Mouse (Mus musculus): ENCODE measurements at regions not wholly inside any gene's neighbourhood (a gene's known extent, or its start where the extent isn't known, plus 50 kb on each side); places are given as distances from the start of the nearest gene placed in this dataset.
A peak's percentile ranks its signal among the peaks of the same experiment; 100 is the strongest.
"Not testable (repeated sequence)": the region's sequence is repeated elsewhere in the genome, so short reads cannot be mapped to it uniquely, and the experiment has no call there.

DNA sequence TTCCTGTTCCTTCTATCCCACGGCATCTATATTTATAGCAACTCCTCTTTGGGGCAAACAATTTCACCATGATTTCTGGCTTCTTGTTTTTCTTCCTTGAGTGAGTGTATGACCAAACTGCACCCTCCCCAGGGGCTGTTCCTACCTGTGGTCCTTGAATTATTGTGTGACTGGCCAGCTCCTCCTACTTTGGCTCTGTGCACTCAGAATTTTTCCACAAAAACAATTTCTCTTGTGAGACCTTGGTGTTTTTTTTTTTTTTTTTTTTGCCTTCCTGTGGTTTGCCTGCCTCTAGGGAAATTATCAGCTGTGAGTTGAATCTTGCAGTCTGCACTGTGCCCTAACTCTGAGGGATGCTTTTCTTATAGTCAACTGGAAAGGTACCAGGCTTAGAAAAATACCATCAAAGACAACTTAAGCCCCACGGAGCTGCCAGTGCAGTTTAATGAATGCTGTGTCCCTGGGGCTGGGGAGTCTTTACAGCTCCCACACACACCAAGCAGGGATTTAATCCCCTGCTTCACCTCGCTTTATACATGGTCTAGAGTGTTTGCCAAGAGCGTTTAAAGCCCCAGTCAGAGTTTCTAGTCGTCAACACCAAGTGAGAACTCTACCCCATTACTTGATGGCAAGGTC, 216.2 kb upstream of the Sesn3 start:
- peak; percentile 75 for DNase-seq (ENCODE audit: low read depth)

DNA sequence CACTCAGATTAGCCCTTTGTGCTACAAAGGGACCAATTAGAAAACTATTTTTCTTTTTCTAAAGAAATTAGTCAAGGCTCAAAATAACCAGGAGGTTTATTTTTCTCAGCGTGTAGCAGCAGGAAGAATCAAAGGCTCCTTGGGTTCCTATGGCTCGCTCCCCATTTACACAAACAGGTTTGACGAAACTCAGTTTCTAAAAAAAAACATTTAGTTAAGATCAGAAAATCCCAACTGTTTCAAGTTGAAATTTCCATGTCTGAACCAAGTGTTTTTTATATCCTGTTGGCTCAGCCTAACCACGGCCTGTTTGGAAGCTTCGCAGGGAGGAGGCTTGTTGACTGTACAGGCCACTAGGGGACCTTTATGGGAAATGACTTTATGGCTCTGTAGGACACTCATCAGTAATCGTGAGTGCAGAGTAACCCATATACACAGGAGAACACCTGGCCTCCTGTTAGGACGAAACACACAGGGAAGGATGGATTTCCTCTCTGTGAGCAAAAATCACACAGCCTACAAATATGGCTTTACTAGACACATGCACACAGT, 215.6 kb upstream of the Sesn3 start:
- DNase-seq (ENCODE audit: low read depth) = no peak

DNA sequence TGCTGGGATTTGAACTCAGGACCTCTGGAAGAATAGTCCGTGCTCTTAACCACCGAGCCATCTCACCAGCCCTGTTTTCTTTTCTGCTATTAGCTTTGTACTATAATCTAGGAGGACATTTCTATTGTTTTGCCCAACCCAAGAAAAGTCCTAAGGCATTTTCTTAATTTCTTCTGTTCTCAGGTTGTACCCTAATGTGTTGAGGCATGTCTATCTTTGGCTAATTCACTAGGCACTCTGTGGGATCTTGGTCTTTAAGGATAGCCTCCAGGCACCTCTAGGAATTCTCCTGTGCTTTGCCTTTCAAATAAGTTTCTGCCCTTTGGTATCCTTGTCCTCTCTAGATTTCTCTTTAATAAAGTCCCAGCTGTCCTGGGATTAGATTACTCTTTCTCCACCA, 214.6 kb upstream of the Sesn3 start:
- DNase-seq (ENCODE audit: low read depth) = no peak

DNA sequence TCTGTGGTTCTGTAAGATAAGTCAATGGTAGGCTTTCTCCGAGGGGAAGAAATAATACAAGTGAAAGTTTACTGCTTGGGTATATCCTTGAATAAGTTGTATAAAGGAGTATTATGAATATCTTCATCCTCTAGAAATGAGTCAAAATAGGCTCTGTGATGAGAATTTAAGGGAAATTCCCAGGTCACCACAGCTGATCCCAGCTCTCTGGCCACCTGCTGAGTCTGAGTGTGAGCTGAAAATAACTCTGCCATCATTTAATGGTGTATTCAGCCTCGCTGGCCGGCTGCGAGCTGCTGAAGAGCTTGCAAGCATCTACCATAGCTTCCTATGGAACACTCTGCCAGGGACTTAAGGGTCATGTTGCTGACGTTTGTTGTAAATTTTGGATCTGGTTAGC, 213.5 kb upstream of the Sesn3 start:
- no peak for DNase-seq (ENCODE audit: low read depth)

- no peak for DNase-seq (ENCODE audit: low read depth)
Measured at GRCm38 (mm10) chr9:14061840-14062239, 213.0 kb upstream of the Sesn3 start.

DNA sequence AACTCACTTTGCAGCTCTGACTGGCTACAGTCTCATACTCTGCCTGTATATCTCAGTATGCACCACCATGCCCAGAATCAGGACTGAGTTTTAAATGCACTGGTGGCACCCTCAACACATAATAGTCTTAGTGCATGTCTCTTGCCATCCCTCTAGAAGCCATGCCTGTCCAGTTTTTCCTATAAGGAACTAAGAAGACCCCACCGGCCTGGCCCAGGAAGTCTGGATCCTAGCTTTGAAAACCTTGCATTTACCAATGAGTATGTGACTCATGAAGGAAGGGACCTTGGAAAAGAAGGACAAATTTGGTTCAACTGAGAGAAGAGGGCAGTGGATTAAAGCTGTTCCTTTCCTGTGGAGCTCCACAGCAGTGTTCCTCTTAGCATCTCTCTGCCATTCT, 212.2 kb upstream of the Sesn3 start:
- no peak for DNase-seq (ENCODE audit: low read depth)

GRCm38 (mm10) chr9:14066741-14067140, 208.1 kb upstream of the Sesn3 start:
- not testable (repeated sequence) for DNase-seq (ENCODE audit: low read depth)

- no peak for DNase-seq (ENCODE audit: low read depth)
Measured at GRCm38 (mm10) chr9:14069076-14069475, 205.8 kb upstream of the Sesn3 start.

DNA sequence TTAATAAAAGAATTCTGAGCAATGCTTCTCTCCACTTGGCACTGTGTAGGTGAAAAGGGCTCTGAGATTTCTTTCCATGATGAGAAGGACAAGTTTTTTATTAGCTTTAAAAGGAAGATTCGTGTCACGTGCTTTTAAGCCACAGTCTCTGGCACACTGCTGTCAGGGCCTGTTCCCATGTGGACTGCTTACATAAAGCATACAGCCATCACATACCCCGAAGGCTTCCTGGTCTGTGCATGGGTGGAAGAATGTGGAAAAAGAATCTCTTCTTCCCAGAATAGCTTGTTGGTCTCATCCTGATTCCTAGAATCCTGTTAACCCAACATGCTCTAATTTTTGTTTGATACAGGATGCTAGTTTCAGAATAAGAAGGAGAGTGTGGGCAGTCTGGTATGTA, 205.1 kb upstream of the Sesn3 start:
- no peak for DNase-seq (ENCODE audit: low read depth)

- DNase-seq (ENCODE audit: low read depth) = no peak
Measured at GRCm38 (mm10) chr9:14071728-14072127, 203.1 kb upstream of the Sesn3 start.

GRCm38 (mm10) chr9:14072950-14073349, 201.9 kb upstream of the Sesn3 start:
- DNase-seq (ENCODE audit: low read depth) = no peak

DNA sequence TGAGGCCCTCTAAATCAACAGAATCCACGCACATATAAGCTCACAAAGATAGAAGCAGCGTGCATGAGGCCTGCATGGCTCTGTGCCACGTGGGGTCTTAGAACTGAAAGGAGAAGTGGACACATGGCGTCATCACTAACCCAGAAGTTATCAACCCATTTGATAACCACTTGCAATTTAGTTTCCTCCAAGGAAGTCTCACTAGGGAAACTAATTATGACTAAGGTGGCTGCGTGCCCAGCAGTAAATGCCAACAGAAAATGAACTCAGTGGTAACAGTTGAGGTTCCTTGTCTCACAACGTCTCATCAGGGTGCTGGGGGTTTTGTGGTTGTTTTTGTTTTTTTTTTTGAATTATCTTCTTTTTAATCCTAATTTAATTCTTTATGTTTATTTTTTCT, 200.6 kb upstream of the Sesn3 start:
- no peak for DNase-seq (ENCODE audit: low read depth)

DNA sequence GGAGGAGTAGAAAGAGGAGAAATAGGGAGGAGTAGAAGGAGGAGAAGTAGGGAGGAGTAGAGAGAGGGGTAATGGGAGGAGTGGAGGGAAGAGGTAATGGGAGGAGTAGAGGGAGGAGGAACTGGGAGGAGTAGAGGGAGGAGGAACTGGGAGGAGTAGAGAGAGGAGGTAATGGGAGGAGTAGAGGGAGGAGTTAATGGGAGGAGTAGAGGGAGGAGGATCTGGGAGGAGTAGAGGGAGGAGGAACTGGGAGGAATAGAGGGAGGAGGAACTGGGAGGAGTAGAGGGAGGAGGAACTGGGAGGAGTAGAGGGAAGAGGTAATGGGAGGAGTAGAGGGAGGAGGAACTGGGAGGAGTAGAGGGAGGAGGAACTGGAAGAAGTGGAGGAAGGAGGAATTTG, 200.0 kb upstream of the Sesn3 start:
- DNase-seq (ENCODE audit: low read depth) = not testable (repeated sequence)

- no peak for DNase-seq (ENCODE audit: low read depth)
Measured at GRCm38 (mm10) chr9:14075452-14075851, 199.4 kb upstream of the Sesn3 start.

- DNase-seq (ENCODE audit: low read depth) = no peak
Measured at GRCm38 (mm10) chr9:14075868-14076267, 199.0 kb upstream of the Sesn3 start.

DNA sequence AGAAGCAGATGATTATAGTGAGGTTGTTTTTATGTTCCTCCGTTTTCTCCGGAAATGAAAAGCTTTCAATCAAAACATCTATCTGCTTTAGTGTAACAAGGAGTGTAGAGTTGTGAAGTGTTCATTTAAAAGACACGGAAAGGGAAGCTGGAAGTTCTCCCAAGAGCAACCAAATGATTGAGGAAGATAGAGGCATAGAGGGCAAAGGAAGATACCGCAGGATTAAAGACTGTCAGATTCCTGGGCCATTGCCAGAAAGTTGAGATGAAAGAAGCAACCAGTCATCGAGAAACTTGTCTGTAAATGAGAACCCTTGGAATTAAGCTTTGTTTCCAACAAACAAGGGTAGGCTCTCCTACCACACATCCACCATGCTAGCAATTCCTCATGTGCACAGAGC, 198.1 kb upstream of the Sesn3 start:
- no peak for DNase-seq (ENCODE audit: low read depth)

DNA sequence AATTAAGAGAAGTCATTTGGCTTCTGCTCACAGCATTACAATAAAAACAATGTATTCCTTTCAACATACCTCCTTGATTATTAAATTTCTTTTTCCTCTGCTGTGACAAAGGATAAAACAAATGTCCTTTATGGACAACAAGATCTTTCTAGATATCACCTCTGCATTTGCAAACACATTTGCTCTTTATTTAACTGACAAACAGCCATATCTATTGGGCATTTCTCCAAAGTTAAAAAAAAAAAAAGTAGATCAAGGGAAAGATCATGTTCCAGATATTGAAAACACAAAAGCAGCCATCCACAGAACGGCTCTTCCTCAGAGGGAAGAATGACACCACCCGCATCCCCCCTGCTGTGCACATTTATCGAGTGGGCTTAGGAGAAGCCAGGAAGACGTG, 193.7 kb upstream of the Sesn3 start:
- no peak for DNase-seq (ENCODE audit: low read depth)

DNA sequence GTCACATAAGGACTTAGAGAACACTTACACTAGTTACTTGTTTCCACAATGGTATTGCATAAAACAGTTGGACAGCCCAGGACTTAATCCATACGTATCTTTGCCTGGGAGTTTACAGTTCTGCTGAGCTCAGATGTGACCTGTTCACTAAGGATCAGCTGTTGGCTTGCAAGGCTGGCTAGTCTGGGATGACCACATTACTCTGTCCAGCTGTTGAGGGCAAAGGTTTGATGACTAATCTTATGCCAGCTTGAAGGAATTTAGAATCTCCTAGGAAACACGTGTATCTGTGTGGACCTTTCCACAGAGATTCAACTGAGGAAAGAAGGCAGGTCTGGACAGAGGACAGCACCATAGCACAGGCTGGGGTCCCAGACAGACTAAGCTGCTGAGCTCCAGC, 188.7 kb upstream of the Sesn3 start:
- no peak for DNase-seq (ENCODE audit: low read depth)

DNA sequence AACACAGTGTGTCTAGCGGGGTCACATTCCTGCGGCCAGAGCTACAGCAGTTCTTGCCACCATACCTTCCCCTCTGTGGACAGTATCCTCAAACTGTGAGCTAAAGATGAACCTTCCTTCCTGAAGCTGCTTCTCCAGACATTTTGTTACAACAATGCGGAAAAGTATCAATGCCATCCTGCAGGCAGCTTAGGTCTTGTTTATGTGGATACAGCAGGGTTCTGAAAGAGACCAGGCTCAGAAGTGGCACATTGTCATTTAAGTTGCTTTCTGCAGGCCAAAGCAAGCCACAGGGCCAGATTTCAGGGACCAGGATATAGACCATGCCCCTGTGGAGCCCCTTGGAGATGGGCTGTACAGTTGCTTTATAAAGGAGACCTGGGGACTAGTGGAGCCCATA, 188.3 kb upstream of the Sesn3 start:
- no peak for DNase-seq (ENCODE audit: low read depth)

GRCm38 (mm10) chr9:14087874-14088273, 187.0 kb upstream of the Sesn3 start:
- DNase-seq (ENCODE audit: low read depth) = no peak

- DNase-seq (ENCODE audit: low read depth) = peak; percentile 80
Measured at GRCm38 (mm10) chr9:14089791-14090256, 185.0 kb upstream of the Sesn3 start.

- DNase-seq (ENCODE audit: low read depth) = no peak
Measured at GRCm38 (mm10) chr9:14090454-14090853, 184.4 kb upstream of the Sesn3 start.

- DNase-seq (ENCODE audit: low read depth) = no peak
Measured at GRCm38 (mm10) chr9:14091099-14091930, 183.6 kb upstream of the Sesn3 start.

Data from fibroblast of lung, adult 2 months (primary cell).